Mouse (Mus musculus): ENCODE data around the gene Tnk2.

GRCm38 (mm10) chr16:32660557-32661321, 17.1 kb downstream of the Tnk2 start:
- no peak for TF ChIP-seq CHD2 (IDR thresholded peaks at IDR 0.05; ENCODE audit: low read length)
- TF ChIP-seq POLR2A (IDR thresholded peaks at IDR 0.05; ENCODE audit: low read depth, low read length): no peak
- TF ChIP-seq TCF12 (IDR thresholded peaks at IDR 0.05; ENCODE audit: low read depth, low read length): no peak
- TF ChIP-seq CTCF (conservative IDR thresholded peaks at IDR 0.05 in 1 of 2, IDR thresholded peaks at IDR 0.05 in 1 of 2; ENCODE audit: low read depth in 2 of 2, low read length in 2 of 2): no peak
- no peak for TF ChIP-seq RAD21 (IDR thresholded peaks at IDR 0.05; ENCODE audit: low read depth, low read length)
- TF ChIP-seq NELFE (IDR thresholded peaks at IDR 0.05; ENCODE audit: low read depth, low read length): no peak
- no peak for TF ChIP-seq MAFK (IDR thresholded peaks at IDR 0.05; ENCODE audit: insufficient replicate concordance, low read length)
- no peak for TF ChIP-seq ELF1 (IDR thresholded peaks at IDR 0.05; ENCODE audit: low read depth, low read length)
- no peak for TF ChIP-seq TBP (conservative IDR thresholded peaks at IDR 0.05; ENCODE audit: low read depth, low read length)
